Mouse (Mus musculus) liver, embryonic 15.5 days (tissue): Measurements from ENCODE around the gene Diaph3. TPM values are rescaled to one million over a fixed set of nuclear protein-coding genes. Genes with fewer than 3 reads are reported as not detected.

Experiments used
- ATAC-seq: fragments of 200-750 bp; cut with Nextera tagmentation; 2 replicates; pipeline ENCODE4 v1.8.0; 2017; ENCODE audit warnings: moderate number of reproducible peaks, mild to moderate bottlenecking, moderate library complexity; ENCODE audit not compliant: insufficient read depth
- H3K27ac ChIP-seq: fragments of 300-500 bp; sonication (generic); replicated peaks from 2 replicates; pipeline ENCODE4 v1.5.1; 2015; ENCODE audit warnings: mild to moderate bottlenecking, inconsistent platforms
- H3K27me3 ChIP-seq: fragments of 300-500 bp; sonication (generic); 2 replicates; pipeline ENCODE4 v1.6.1; 2015; ENCODE audit warnings: mild to moderate bottlenecking, inconsistent platforms
- H3K36me3 ChIP-seq: fragments of 300-500 bp; sonication (generic); replicated peaks from 2 replicates; pipeline ENCODE4 v1.6.1; 2015; ENCODE audit warnings: moderate library complexity, mild to moderate bottlenecking, inconsistent platforms
- H3K4me1 ChIP-seq: fragments of 300-500 bp; sonication (generic); replicated peaks from 2 replicates; pipeline ENCODE4 v1.6.1; 2015; ENCODE audit warnings: inconsistent platforms
- H3K4me2 ChIP-seq: fragments of 300-500 bp; sonication (generic); 2 replicates; pipeline ENCODE4 v1.6.1; 2015; ENCODE audit warnings: moderate library complexity, mild to moderate bottlenecking, inconsistent platforms
- H3K4me3 ChIP-seq: fragments of 300-500 bp; sonication (generic); replicated peaks from 2 replicates; pipeline ENCODE4 v1.5.1; 2015; ENCODE audit warnings: mild to moderate bottlenecking, inconsistent platforms
- H3K9ac ChIP-seq: fragments of 300-500 bp; sonication (generic); 2 replicates; pipeline ENCODE4 v1.6.1; 2015; ENCODE audit warnings: moderate library complexity, mild to moderate bottlenecking, inconsistent platforms
- H3K9me3 ChIP-seq: fragments of 300-500 bp; sonication (generic); replicated peaks from 2 replicates; pipeline ENCODE4 v1.6.1; 2016; ENCODE audit warnings: inconsistent platforms
- WGBS: fragments of 180-500 bp; shearing (Covaris S2); methylation state at CpG from one replicate; pipeline ENCODE4 v1.1.7; 2015; ENCODE audit warnings: mixed read lengths; ENCODE audit not compliant: insufficient replicate concordance; 5-methylcytosine and 5-hydroxymethylcytosine counted together
- microRNA-seq: library from miRNA; unstranded; fragments of <30 nt; microRNA quantifications from one replicate; pipeline ENCODE4, GENCODE M21; 2016
- polyA plus RNA-seq: library from polyadenylated mRNA; unstranded; fragments of >200 nt; fragmentation: Nextera tagmentation; extraction: Ambion mirVana; gene quantifications from 2 replicates; pipeline ENCODE4 v1.2.1, GENCODE M21; 2015

Diaph3 gene
- polyA plus RNA-seq, 1 experiment from 2014 or later, result 16.4 TPM

- 69% methylated on average over 3 of the region's 3 CpGs for WGBS
- Histone ChIP-seq H3K4me1 (no peaks in the 10 kb centered on the region), H3K36me3 (no peaks in the 10 kb centered on the region), H3K9ac (no peak overlapping the region), H3K27me3 (no peaks in the 10 kb centered on the region), H3K4me3 (no peak overlapping the region), H3K9me3 (no peaks in the 10 kb centered on the region), H3K4me2 (no peak overlapping the region), H3K27ac (no peak overlapping the region)
- ATAC-seq, result no peak
Measured at GRCm38 (mm10) chr14:86641839-86642238, 499.2 kb downstream of the Diaph3 start.

- H3K4me3 ChIP-seq, result no peak overlapping the region
- ATAC-seq, result no peak
- no peaks in the 10 kb centered on the region for H3K27me3 ChIP-seq
- H3K36me3 ChIP-seq, result no peaks in the 10 kb centered on the region
- WGBS, result 83% methylated on average over 5 of the region's 5 CpGs
- H3K27ac ChIP-seq, result no peak overlapping the region
- H3K4me2 ChIP-seq, result no peak overlapping the region
- H3K9me3 ChIP-seq, result no peaks in the 10 kb centered on the region
- H3K4me1 ChIP-seq, result no peaks in the 10 kb centered on the region
- no peak overlapping the region for H3K9ac ChIP-seq
Measured at GRCm38 (mm10) chr14:86640086-86640485, 500.9 kb downstream of the Diaph3 start.

GRCm38 (mm10) chr14:86635594-86636140, 505.4 kb downstream of the Diaph3 start:
- Histone ChIP-seq H3K9ac (no peak overlapping the region), H3K4me3 (no peak overlapping the region), H3K9me3 (no peaks in the 10 kb centered on the region), H3K27ac (no peak overlapping the region), H3K4me2 (no peak overlapping the region), H3K4me1 (no peaks in the 10 kb centered on the region), H3K27me3 (no peaks in the 10 kb centered on the region), H3K36me3 (no peaks in the 10 kb centered on the region)
- 19% methylated on average over 6 of the region's 6 CpGs for WGBS
- no peak for ATAC-seq

- Histone ChIP-seq H3K9ac (no peak overlapping the region), H3K9me3 (no peaks in the 10 kb centered on the region), H3K27me3 (no peaks in the 10 kb centered on the region), H3K27ac (no peak overlapping the region), H3K36me3 (no peaks in the 10 kb centered on the region), H3K4me1 (no peaks in the 10 kb centered on the region), H3K4me3 (no peak overlapping the region), H3K4me2 (no peak overlapping the region)
- 62% methylated on average over 2 of the region's 2 CpGs for WGBS
- no peak for ATAC-seq
Measured at GRCm38 (mm10) chr14:86635052-86635451, 506.0 kb downstream of the Diaph3 start.

DNA sequence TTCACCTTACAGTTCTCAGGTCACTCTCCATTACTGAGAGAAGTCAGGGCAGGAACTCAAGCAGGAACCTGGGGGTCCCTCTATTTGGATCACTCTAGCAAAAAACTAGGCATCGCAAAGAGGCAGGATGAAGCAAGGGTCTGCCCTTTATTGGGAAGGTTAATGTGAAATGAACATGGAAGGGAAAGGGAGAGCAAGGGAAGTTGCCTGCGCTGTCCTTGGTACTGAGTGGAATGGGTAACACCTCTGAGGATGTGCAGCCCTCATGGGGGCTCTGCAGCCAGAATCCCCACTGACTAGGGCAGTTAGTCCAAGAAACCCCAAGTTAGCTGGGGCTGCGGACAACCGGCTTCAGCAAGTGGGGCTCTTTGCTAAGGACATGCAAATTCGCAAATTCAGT, 507.2 kb downstream of the Diaph3 start:
- WGBS, result 49% methylated on average over 5 of the region's 5 CpGs
- H3K4me2 ChIP-seq, result no peak overlapping the region
- H3K4me3 ChIP-seq, result no peak overlapping the region
- no peaks in the 10 kb centered on the region for H3K36me3 ChIP-seq
- no peaks in the 10 kb centered on the region for H3K9me3 ChIP-seq
- no peak overlapping the region for H3K9ac ChIP-seq
- no peaks in the 10 kb centered on the region for H3K4me1 ChIP-seq
- H3K27ac ChIP-seq, result no peak overlapping the region
- no peak for ATAC-seq
- no peaks in the 10 kb centered on the region for H3K27me3 ChIP-seq

- Histone ChIP-seq H3K27ac (no peak overlapping the region), H3K4me2 (no peak overlapping the region), H3K9me3 (no peaks in the 10 kb centered on the region), H3K27me3 (no peaks in the 10 kb centered on the region), H3K4me1 (no peaks in the 10 kb centered on the region), H3K9ac (no peak overlapping the region), H3K36me3 (no peaks in the 10 kb centered on the region), H3K4me3 (no peak overlapping the region)
- 55% methylated on average over 5 of the region's 5 CpGs for WGBS
- no peak for ATAC-seq
Measured at GRCm38 (mm10) chr14:86624816-86625425, 516.1 kb downstream of the Diaph3 start.

GRCm38 (mm10) chr14:86619637-86620036, 521.4 kb downstream of the Diaph3 start:
- Histone ChIP-seq H3K27me3 (no peaks in the 10 kb centered on the region), H3K4me2 (no peak overlapping the region), H3K36me3 (no peaks in the 10 kb centered on the region), H3K27ac (no peak overlapping the region), H3K9ac (no peak overlapping the region), H3K9me3 (no peaks in the 10 kb centered on the region), H3K4me1 (no peaks in the 10 kb centered on the region), H3K4me3 (no peak overlapping the region)
- WGBS, result 72% methylated on average over 5 of the region's 5 CpGs
- no peak for ATAC-seq

Small RNA genes lying within 50 kb of the gene (microRNA-seq; reads per million reads assigned to microRNA genes)
- gene Gm23438, result not detected
